In the genomic region with DNA sequence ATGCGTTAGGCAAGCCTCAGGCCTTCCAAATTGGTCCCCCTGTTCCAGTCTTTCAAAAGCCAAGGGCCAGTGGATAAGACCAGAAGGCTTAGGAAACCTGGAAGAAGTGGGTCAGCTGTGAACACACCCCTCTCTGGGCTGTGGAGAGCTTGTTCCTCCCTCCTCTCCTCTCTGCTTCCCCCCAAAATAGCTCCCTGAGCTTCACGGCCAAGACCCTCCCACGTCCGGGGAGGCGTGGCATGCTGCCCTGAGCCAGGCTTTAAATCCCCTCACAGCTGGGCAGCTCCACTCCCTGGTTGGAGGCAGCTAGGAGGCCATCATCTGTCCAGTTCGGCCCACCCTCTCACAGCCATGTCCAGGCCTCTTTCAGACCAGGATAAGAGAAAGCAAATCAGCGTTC, we compare ENCODE assay signal across 9 mouse cellular contexts. TPM values are rescaled to one million over a fixed set of nuclear protein-coding genes. Genes with fewer than 3 reads are reported as not detected.
DNase-seq lines count a peak whose midpoint lies in the region; ATAC-seq lines count a peak whose summit lies in the region.
"Had no signal": no experiment of that assay in that cellular context is flagged by ENCODE, and none has a peak within 500 bp of the region (broad histone marks: within the 10 kb centered on the region; RNA-seq: fewer than 3 reads in every experiment).

A gene (plus strand): TSS at position 272 of the 400 bp plus-strand sequence.

- H3K4me3 ChIP-seq in megakaryocyte, embryonic 14.5 days (replicated peaks): peak within 1 kb of the TSS; percentile 38
- no peak within 1 kb of the TSS for H3K4me3 ChIP-seq in embryonic facial prominence, embryonic 14.5 days (ENCODE audit: low read depth, low read length)

- H3K27ac ChIP-seq in embryonic facial prominence, embryonic 14.5 days (replicated peaks; ENCODE audit: low read depth, low read length): peak within 1 kb of the TSS; percentile 21; the same call in 1 of the 2 replicates

- no peak within 1 kb of the TSS for H3K9ac ChIP-seq in embryonic facial prominence, embryonic 14.5 days (ENCODE audit: low read depth, low read length)

- peak within 1 kb of the TSS; percentile 15 for H3K4me2 ChIP-seq in embryonic facial prominence, embryonic 14.5 days (ENCODE audit: low read depth, low read length)

- H3K36me3 ChIP-seq in megakaryocyte, embryonic 14.5 days (replicated peaks; ENCODE audit: low read length): peaks cover 32% of the 10 kb centered on the region
- H3K36me3 ChIP-seq in embryonic facial prominence, embryonic 14.5 days (ENCODE audit: control insufficient read depth, insufficient read depth, low read length): 0 out of 2 replicates have a peak, but pooled peaks cover 2% of the 10 kb centered on the region

- 19% methylated on average over 7 of the region's 7 CpGs for WGBS in embryonic facial prominence, embryonic 14.5 days

- peaks cover 29% of the 10 kb centered on the region for H3K27me3 ChIP-seq in megakaryocyte, embryonic 14.5 days (replicated peaks)
- H3K27me3 ChIP-seq in embryonic facial prominence, embryonic 14.5 days (replicated peaks; ENCODE audit: control insufficient read depth, insufficient read depth, low read length): no peaks in the 10 kb centered on the region

- no peak for ATAC-seq in megakaryocyte, adult 5-6 weeks (ENCODE audit: poor library complexity, severe bottlenecking)
- peak; percentile 62 for ATAC-seq in embryonic facial prominence, embryonic 14.5 days (ENCODE audit: low read depth)

- peak; percentile 72 for DNase-seq in embryonic facial prominence, embryonic 14.5 days (ENCODE audit: low spot score)
- DNase-seq in heart, postnatal 10 days: peak; percentile 94 to 95
- DNase-seq in kidney, postnatal 25 days: peak; percentile 72 to 80
- peak; percentile 71 to 73 for DNase-seq in lung, adult 18-20 months
- DNase-seq in retina, postnatal 1 day: peak; percentile 81
- DNase-seq in spleen, adult 12 weeks (ENCODE audit: low spot score): no peak

- intact Hi-C loops in heart, postnatal 10 days (cut with DNase I): no loop called here

- H3K4me1 ChIP-seq in megakaryocyte, embryonic 14.5 days: peaks cover 71% of the 10 kb centered on the region
- peaks cover 8% of the 10 kb centered on the region; the same call in 1 of the 2 replicates for H3K4me1 ChIP-seq in embryonic facial prominence, embryonic 14.5 days (ENCODE audit: control insufficient read depth, insufficient read depth, low read length)

- H3K9me3 ChIP-seq in megakaryocyte, embryonic 14.5 days: no peaks in the 10 kb centered on the region
- no peaks in the 10 kb centered on the region for H3K9me3 ChIP-seq in embryonic facial prominence, embryonic 14.5 days (ENCODE audit: control insufficient read depth, low read length)
- H3K9me3 ChIP-seq: G1E had no signal

RNA-seq across cellular contexts. Expression of the gene that starts here (rescaled TPM):
- polyA plus RNA-seq in megakaryocyte, embryonic 14.5 days (2012; ENCODE audit: insufficient read depth, low replicate concordance): 3.6 TPM in 1 of 2 replicates, not detected in the other
- total RNA-seq in megakaryocyte, adult 5-6 weeks (2015): 0.80 and 3.2 TPM in 2 replicates
- 0.11 and 0.12 TPM in 2 replicates for total RNA-seq in megakaryocyte, adult 5-6 weeks (2017)
- polyA plus RNA-seq in embryonic facial prominence, embryonic 14.5 days (2014; fragmentation: Nextera tagmentation; extraction: Ambion mirVana): 49.5 and 84.3 TPM in 2 replicates
- total RNA-seq in heart, postnatal 10 days (2021): 100 to 1,000 TPM; 622 to 693 TPM

Comparison
In these comparisons a context has a peak if more than half of its experiments do, and no peak if none do; other contexts are left out.
1. RNA of the gene that starts here (total RNA-seq): 622 to 693 TPM in heart, postnatal 10 days; 0.11 to 3.2 TPM in megakaryocyte, adult 5-6 weeks; every median in the first group is over 100 times any median in the second.
2. RNA of the gene that starts here (polyA plus RNA-seq): 49.5 to 84.3 TPM in embryonic facial prominence, embryonic 14.5 days; 3.6 TPM in megakaryocyte, embryonic 14.5 days; every median in the first group is over 10 times any median in the second.